ENCODE assay signal across 9 mouse cellular contexts in genomic region chr8:104640241-104640640, GRCm38 (mm10). TPM values are rescaled to one million over a fixed set of nuclear protein-coding genes. Genes with fewer than 3 reads are reported as not detected.
DNase-seq lines count a peak whose midpoint lies in the region; ATAC-seq and TF ChIP-seq lines count a peak whose summit lies in the region.
"Had no signal": no experiment of that assay in that cellular context is flagged by ENCODE, and none has a peak within 500 bp of the region (broad histone marks: within the 10 kb centered on the region; RNA-seq: fewer than 3 reads in every experiment).

No protein-coding gene starts in this region.

- 89% methylated on average over 7 of the region's 7 CpGs for WGBS in hindbrain, embryonic 15.5 days
- 91% methylated on average over 7 of the region's 7 CpGs for WGBS in midbrain, embryonic 15.5 days

- no peaks in the 10 kb centered on the region for H3K27me3 ChIP-seq in hindbrain, embryonic 15.5 days
- H3K27me3 ChIP-seq in midbrain, embryonic 15.5 days (replicated peaks) = no peaks in the 10 kb centered on the region

- H3K4me3 ChIP-seq in hindbrain, embryonic 15.5 days = peak overlapping the region; percentile 78
- H3K4me3 ChIP-seq in midbrain, embryonic 15.5 days = peak overlapping the region; percentile 93
- H3K4me3 ChIP-seq in layer of hippocampus, adult 2 months = no peak overlapping the region; the same call in 1 of the 2 replicates

- H3K4me1 ChIP-seq in hindbrain, embryonic 15.5 days (replicated peaks) = peaks cover 22% of the 10 kb centered on the region
- peaks cover 20% of the 10 kb centered on the region for H3K4me1 ChIP-seq in midbrain, embryonic 15.5 days

- peak; percentile 1 for DNase-seq in kidney, adult 11 months
- DNase-seq in kidney, postnatal 36 days = no peak
- DNase-seq in T-cell, adult 2 months (ENCODE audit: low spot score) = peak; percentile 0
- DNase-seq in left cerebral cortex, adult 18-20 months (ENCODE audit: low spot score in 2 of 2) = no peak
- no peak for DNase-seq in layer of hippocampus, adult 2 months (ENCODE audit: low spot score in 2 of 2)
- DNase-seq in embryo, embryonic 11 days = no peak

- H3K9ac ChIP-seq in hindbrain, embryonic 15.5 days = no peak overlapping the region
- H3K9ac ChIP-seq in midbrain, embryonic 15.5 days = peak overlapping the region; percentile 84; the same call in 1 of the 2 replicates

- no peak for TF ChIP-seq CTCF in layer of hippocampus, adult 2 months (conservative IDR thresholded peaks at IDR 0.05)

- ATAC-seq in hindbrain, embryonic 15.5 days (ENCODE audit: low FRiP score, low read depth) = no peak
- no peak for ATAC-seq in midbrain, embryonic 15.5 days (replicated peaks)

- no peak overlapping the region for H3K27ac ChIP-seq in hindbrain, embryonic 15.5 days (replicated peaks)
- H3K27ac ChIP-seq in midbrain, embryonic 15.5 days = no peak overlapping the region
- H3K27ac ChIP-seq in layer of hippocampus, adult 2 months = no peak overlapping the region

- H3K9me3 ChIP-seq in hindbrain, embryonic 15.5 days = no peaks in the 10 kb centered on the region
- no peaks in the 10 kb centered on the region for H3K9me3 ChIP-seq in midbrain, embryonic 15.5 days

- peaks cover 13% of the 10 kb centered on the region; the same call in 1 of the 2 replicates for H3K36me3 ChIP-seq in hindbrain, embryonic 15.5 days
- 0 out of 2 replicates have a peak, but pooled peaks cover 7% of the 10 kb centered on the region for H3K36me3 ChIP-seq in midbrain, embryonic 15.5 days (replicated peaks)

- peak overlapping the region; percentile 75 for H3K4me2 ChIP-seq in hindbrain, embryonic 15.5 days
- peak overlapping the region; percentile 93 for H3K4me2 ChIP-seq in midbrain, embryonic 15.5 days

RNA-seq across cellular contexts. Expression of gene Ciao2b, which starts 1.5 kb away (rescaled TPM):
- polyA plus RNA-seq in hindbrain, embryonic 15.5 days (2015; fragmentation: Nextera tagmentation; extraction: Ambion mirVana) = 125 and 131 TPM in 2 replicates
- 132 and 140 TPM in 2 replicates for polyA plus RNA-seq in midbrain, embryonic 15.5 days (2015; fragmentation: Nextera tagmentation; extraction: Ambion mirVana)
- total RNA-seq in left cerebral cortex, adult 18-20 months (2021) = 10 to 100 TPM; 30.0 to 35.5 TPM
- total RNA-seq in layer of hippocampus, adult 2 months (2021) = 10 to 100 TPM; 27.8 to 31.7 TPM

RNA-seq across cellular contexts. Expression of gene Rrad, which starts 9.1 kb away (rescaled TPM):
- 3.0 and 3.9 TPM in 2 replicates for polyA plus RNA-seq in hindbrain, embryonic 15.5 days (2015; fragmentation: Nextera tagmentation; extraction: Ambion mirVana)
- polyA plus RNA-seq in midbrain, embryonic 15.5 days (2015; fragmentation: Nextera tagmentation; extraction: Ambion mirVana) = 4.0 and 5.1 TPM in 2 replicates
- total RNA-seq in left cerebral cortex, adult 18-20 months (2021) = 1 to 10 TPM; 3.4 to 5.2 TPM
- total RNA-seq in layer of hippocampus, adult 2 months (2021) = 1 to 10 TPM; 2.0 to 2.1 TPM

RNA-seq across cellular contexts. Expression of gene Cdh16, which starts 16.0 kb away (rescaled TPM):
- not detected in 2 replicates for polyA plus RNA-seq in hindbrain, embryonic 15.5 days (2015; fragmentation: Nextera tagmentation; extraction: Ambion mirVana)
- polyA plus RNA-seq in midbrain, embryonic 15.5 days (2015; fragmentation: Nextera tagmentation; extraction: Ambion mirVana) = not detected in 2 replicates
- not detected for total RNA-seq in left cerebral cortex, adult 18-20 months (2021)
- not detected for total RNA-seq in layer of hippocampus, adult 2 months (2021)
- total RNA-seq: layer of hippocampus, postnatal 10 days had no signal

RNA-seq across cellular contexts. Expression of gene Pdp2, which starts 49.0 kb away (rescaled TPM):
- polyA plus RNA-seq in hindbrain, embryonic 15.5 days (2015; fragmentation: Nextera tagmentation; extraction: Ambion mirVana) = 17.9 and 20.6 TPM in 2 replicates
- polyA plus RNA-seq in midbrain, embryonic 15.5 days (2015; fragmentation: Nextera tagmentation; extraction: Ambion mirVana) = 20.0 and 20.9 TPM in 2 replicates
- 1 to 10 TPM; 7.7 to 8.9 TPM for total RNA-seq in left cerebral cortex, adult 18-20 months (2021)
- 1 to 10 TPM; 8.7 to 9.1 TPM for total RNA-seq in layer of hippocampus, adult 2 months (2021)

Comparison
In these comparisons a context has a peak if more than half of its experiments do, and no peak if none do; other contexts are left out.
1. DNase-seq: peak in kidney, adult 11 months (single experiment) and T-cell, adult 2 months (single experiment); none in kidney, postnatal 36 days (0 of 2), left cerebral cortex, adult 18-20 months (0 of 2), layer of hippocampus, adult 2 months (0 of 2) and embryo, embryonic 11 days (single experiment).